Mouse (Mus musculus): ENCODE data around the gene Erbb2.

DNA sequence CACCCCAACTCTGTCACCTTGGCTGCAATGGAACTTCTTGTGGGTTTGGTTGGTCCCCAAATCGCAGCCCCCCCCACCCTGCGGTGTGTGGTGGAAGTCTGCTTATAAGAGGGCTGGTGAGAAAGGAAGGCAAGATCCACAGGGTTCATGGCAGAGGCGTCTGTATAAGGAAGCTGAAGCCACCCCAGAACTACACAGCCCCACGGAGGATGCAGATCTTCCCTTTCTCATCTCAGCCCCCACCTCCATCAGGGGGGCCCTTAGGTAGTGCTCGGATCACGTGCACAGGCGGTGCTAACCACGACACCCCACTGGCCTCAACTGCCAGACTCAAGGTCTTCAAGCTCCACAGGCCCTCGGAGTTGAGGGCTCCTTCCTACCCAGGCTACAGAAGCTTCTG is 51.6 kb downstream of the Erbb2 start:
- no peak for TF ChIP-seq CTCF (IDR thresholded peaks at IDR 0.05; ENCODE audit: insufficient read depth, low read depth, low read length)
- no peak for TF ChIP-seq POLR2A (IDR thresholded peaks at IDR 0.05; ENCODE audit: insufficient read depth, low read depth, low read length)

All from olfactory bulb, adult 2 months (tissue).